Mouse (Mus musculus): ENCODE results near the gene Spata46. TPM values are rescaled to one million over a fixed set of nuclear protein-coding genes. Genes with fewer than 3 reads are reported as not detected.

The Spata46 gene
- total RNA-seq, 4 experiments from 2014 or later = not detected

DNA sequence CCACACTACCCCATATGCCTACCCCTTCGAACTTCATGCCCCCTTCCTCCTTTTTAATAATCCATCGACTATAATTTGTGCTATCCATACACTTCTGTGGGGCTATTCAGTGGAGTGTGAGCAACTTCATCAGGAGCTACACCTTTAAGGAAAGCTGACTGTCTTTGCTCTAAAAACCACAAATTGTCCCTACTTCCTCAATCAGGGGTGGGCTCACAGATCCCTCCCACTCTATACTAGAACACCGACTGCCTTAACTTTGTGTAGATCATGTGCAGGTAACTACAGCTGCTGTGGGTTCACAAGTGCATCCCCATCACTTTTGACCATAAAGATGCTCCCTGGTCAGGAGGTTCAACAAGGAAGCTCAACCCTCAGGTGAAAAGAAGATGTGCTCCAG lies 31.3 kb downstream of the Spata46 start:
- no peak for DNase-seq (ENCODE audit: low spot score in 2 of 2)

DNA sequence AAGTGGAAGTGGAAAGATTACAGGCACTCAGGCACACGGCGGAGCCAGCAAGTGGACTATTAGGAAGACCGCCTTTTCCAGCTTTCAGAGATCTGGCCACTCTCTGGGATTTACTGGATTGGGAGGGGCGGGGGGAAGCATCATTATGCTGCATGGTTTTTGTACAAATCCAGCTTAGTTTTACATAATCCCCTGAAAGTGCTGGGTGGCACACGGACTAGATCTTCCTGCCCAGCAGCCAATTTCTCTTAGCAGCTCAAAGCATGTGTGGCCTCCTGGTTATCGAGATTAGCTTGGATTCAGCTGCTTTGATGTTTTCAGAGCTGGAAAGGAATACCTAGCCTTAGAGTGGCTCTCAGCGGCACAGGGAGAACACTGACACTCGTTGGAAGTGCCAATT lies 34.5 kb downstream of the Spata46 start:
- no peak for DNase-seq (ENCODE audit: low spot score in 2 of 2)

DNA sequence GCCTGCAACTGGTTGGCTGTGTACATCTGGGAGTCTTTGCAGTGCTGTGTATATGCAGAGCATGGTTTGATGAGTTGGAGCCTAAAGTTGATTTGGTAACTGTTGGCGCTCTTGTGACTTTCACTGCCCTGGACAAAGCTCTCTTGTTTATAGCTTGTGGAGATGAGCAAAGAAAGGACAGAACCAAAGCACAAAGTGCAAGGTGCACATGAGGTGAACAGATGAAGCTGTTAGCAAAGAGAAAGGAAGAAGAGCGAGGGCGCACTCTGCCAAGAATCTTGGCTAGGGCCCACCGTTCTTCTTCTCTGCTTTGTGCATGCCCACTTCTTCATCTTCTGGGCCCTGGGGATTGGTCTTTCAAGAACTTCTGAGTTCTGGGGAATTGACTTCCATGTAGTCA lies 35.3 kb downstream of the Spata46 start:
- DNase-seq (ENCODE audit: low spot score in 2 of 2) = no peak

DNA sequence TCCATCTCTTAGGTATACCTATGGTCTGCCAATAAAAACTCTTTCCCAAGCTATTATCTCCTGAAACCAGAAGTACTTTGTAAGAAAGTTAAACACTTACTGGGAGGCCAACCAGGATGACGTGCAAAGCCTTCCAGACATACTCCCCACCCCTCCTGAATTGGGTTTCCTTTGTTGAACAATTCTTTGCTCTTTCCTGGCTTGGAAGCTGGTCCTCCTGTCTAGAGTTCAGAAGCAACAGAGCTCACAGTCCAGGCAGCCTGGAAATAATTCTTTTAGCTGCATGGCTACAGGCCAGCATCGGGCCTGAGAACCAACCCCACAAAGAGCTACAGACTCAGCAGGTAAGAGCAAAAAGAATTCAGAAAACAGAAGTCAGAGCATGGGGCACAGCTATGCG lies 37.7 kb downstream of the Spata46 start:
- no peak for DNase-seq (ENCODE audit: low spot score in 2 of 2)

DNA sequence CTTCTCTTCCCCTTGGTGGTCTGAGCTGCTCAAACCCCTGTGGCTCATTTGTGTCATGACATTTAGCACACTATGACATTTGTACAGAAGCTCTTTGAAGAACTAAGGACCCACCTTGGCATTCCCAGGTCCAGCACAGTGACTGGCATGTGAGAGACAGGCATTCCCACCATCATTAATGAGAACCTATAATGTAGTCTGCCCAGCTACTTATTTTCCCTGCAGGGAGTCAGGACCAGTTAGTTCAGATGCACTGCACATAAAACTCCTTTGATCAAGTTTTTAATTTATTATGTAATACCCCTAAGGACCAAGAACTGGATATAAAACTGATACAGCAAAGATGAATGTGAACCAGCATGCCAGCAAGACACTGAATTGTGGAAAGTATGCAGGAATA lies 42.5 kb downstream of the Spata46 start:
- DNase-seq (ENCODE audit: low spot score in 2 of 2) = no peak

DNA sequence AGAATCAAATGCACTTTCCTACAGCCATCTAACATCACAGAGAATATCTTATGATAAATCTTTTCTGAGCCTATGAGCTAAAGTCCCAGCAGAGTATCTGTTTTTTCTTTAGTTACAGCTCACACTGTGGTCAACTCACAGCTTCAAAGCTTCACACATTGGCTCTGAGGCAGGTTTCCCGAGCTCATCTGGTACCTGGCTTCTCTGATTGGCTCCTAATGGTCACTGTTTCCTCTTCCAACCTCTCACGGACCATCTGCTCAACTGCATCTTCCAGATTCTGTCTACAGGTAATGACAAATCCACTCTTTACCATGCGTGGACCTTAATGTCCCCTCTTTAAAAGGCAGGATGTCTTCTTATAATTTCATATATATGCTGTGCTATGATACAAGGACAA lies 44.7 kb downstream of the Spata46 start:
- no peak for DNase-seq (ENCODE audit: low spot score in 2 of 2)

DNA sequence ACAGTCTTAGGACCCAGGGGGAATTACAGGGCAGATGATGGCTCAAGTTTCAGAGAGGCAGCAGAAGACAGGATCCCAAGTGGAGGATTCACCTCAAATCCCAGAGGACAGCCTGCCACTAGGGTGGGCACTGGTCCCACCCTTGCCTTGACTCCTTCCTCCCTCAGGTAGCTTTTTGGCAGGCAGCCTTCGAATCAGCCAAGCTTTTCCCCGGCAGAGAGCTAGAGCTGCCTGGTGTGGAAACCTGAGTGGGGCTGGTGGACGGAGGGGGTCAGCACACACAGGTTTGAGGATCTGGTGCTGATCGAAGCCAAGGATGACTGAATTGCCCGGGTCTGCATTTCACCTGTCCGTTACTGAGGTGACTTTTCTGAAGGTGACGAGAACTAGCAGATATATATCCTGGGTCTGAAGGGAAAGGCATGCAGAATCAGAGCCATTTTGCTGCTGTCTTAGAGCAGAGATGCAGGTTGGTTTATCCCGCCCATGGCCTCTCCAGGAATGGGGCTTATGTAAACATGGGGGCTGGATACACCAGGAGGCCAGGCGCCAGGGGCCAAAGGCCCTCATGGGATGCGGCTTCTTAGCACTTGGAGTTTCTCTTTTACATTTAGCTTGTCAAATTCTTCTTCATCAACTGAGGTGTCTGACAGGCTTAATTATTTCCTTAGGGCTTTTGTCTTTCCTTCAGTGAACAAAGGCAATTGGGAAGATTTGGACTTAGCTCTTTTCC lies 51.7 kb downstream of the Spata46 start:
- DNase-seq (ENCODE audit: low spot score in 2 of 2) = no peak

Other genes starting within 250 kb of the Spata46 start
- gene Ddr2, start 198.0 kb upstream of the Spata46 start, total RNA-seq (2022) = 10 to 100 TPM; 10.7 to 20.9 (median 16.8) TPM
- 10 to 100 TPM; 41.6 to 64.9 (median 48.9) TPM for gene Uap1, start 133.8 kb upstream of the Spata46 start, total RNA-seq (2022)
- gene Uhmk1, start 93.4 kb upstream of the Spata46 start, total RNA-seq (2022) = 10 to 100 TPM; 11.8 to 19.2 (median 13.3) TPM
- gene Sh2d1b2, start 76.1 kb upstream of the Spata46 start, total RNA-seq (2022) = not detected
- not detected for gene Sh2d1b1, start 31.5 kb upstream of the Spata46 start, total RNA-seq (2022)
- gene Gm7694, start 2.5 kb upstream of the Spata46 start, total RNA-seq (2022) = under 1 TPM; 0.15 to 0.68 (median 0.39) TPM

Data from gastrocnemius, adult 8-10 months (tissue).